Mouse (Mus musculus): ENCODE data around the gene Ssbp4.
A peak's percentile ranks its signal among the peaks of the same experiment; 100 is the strongest.

DNA sequence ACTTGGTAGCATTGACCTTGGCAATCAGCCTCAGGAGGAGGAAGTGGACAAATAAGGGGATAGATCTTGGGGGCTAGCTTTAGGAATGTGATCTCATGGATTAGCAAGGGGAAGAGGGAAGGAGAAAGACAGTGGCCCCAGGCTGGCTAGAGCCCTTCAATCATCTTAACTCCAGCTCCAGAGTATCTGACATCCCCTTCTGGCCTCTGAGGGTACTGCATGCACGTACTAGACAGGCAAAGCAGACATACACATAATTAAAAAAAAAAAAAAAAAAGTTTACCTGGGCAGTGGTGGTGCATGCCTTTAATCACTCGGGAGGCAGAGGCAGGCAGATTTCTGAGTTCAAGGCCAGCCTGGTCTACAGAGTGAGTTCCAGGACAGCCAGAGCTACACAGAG, 35.4 kb upstream of the Ssbp4 start:
- peak; percentile 65 for TF ChIP-seq CTCF (IDR thresholded peaks at IDR 0.05; ENCODE audit: low read depth)
- no peak for TF ChIP-seq EP300 (IDR thresholded peaks at IDR 0.05; ENCODE audit: low read depth)
